Mouse (Mus musculus) kidney, adult 9 months (tissue): Measurements from ENCODE around the gene Gm17606.

Experiments
- DNase-seq: peaks from one replicate; pipeline ENCODE4 v3.0.0; 2022

The Gm17606 gene

GRCm38 (mm10) chr14:54669381-54669780 lies 28.6 kb downstream of the Gm17606 start:
- peak; percentile 71 for DNase-seq

- DNase-seq = no peak
These were observed 33.6 kb downstream of the Gm17606 start for GRCm38 (mm10) chr14:54674317-54674716.

GRCm38 (mm10) chr14:54676290-54676689 lies 35.5 kb downstream of the Gm17606 start:
- DNase-seq = no peak

- peak; percentile 33 for DNase-seq
These were observed 38.0 kb downstream of the Gm17606 start for GRCm38 (mm10) chr14:54678657-54679304.

GRCm38 (mm10) chr14:54682396-54682795 lies 41.6 kb downstream of the Gm17606 start:
- DNase-seq = no peak

- DNase-seq = no peak
These were observed 44.7 kb downstream of the Gm17606 start for GRCm38 (mm10) chr14:54685471-54685870.

GRCm38 (mm10) chr14:54686063-54686521 lies 45.3 kb downstream of the Gm17606 start, which contains the start of gene 1700123O20Rik:
Gene 1700123O20Rik, plus strand, starts transcription at chr14:54686216.
- DNase-seq = no peak

GRCm38 (mm10) chr14:54686522-54687143 lies 45.9 kb downstream of the Gm17606 start, which contains the start of gene Acin1:
Gene Acin1, minus strand, starts transcription at chr14:54686931.
- peak; percentile 100 for DNase-seq

- DNase-seq = no peak
These were observed 46.5 kb downstream of the Gm17606 start for GRCm38 (mm10) chr14:54687251-54687650.

- no peak for DNase-seq
These were observed 54.3 kb downstream of the Gm17606 start for GRCm38 (mm10) chr14:54695042-54695441.

GRCm38 (mm10) chr14:54696752-54697151 lies 56.0 kb downstream of the Gm17606 start:
- DNase-seq = no peak
